Mouse (Mus musculus): ENCODE measurements at regions not wholly inside any gene's neighbourhood (a gene's known extent, or its start where the extent isn't known, plus 50 kb on each side); places are given as distances from the start of the nearest gene placed in this dataset.

DNA sequence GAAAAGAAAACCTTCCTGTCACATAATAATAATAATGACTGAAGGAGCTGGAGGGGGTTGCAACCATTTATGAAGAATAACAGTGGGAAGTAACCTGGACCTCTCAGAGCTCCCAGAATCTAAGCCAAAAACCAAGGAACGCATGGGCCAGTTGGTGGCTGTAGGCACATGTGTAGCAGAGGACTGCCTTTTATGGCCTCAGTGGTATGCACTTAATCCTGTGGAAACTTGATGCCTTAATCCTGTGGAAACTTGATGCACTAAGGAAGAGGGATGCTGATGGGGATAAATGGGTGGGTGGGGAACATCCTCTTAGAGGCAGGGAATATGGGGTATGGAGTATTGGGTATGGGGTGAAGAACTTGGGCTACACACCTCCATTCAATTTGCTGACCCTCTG lies 138.8 kb downstream of the Adcyap1 start:
- no peak for TF ChIP-seq CTCF (IDR thresholded peaks at IDR 0.05; ENCODE audit: borderline replicate concordance, insufficient read depth, low read depth, low read length)
- no peak for TF ChIP-seq POLR2A (IDR thresholded peaks at IDR 0.05; ENCODE audit: borderline replicate concordance, insufficient read depth, low read length)
